Mouse (Mus musculus): ENCODE data around the gene Slitrk6. TPM values are rescaled to one million over a fixed set of nuclear protein-coding genes. Genes with fewer than 3 reads are reported as not detected.

Gene Slitrk6
- 0.03 and 0.05 TPM in 2 replicates for polyA plus RNA-seq (2012; rRNA removed)

GRCm38 (mm10) chr14:110754484-110755307 lies at the start of gene Slitrk6:
TSS of gene Slitrk6 (minus strand) at chr14:110755149.

All from liver, embryonic 18 days (tissue).